Mouse (Mus musculus): ENCODE measurements around the gene Adarb1. TPM values are rescaled to one million over a fixed set of nuclear protein-coding genes. Genes with fewer than 3 reads are reported as not detected.

Gene Adarb1
- polyA plus RNA-seq, 1 experiment from 2014 or later, result 6.3 TPM

GRCm38 (mm10) chr10:77385731-77386130 is 32.3 kb downstream of the Adarb1 start:
- no peak overlapping the region for H3K9ac ChIP-seq (ENCODE audit: low read depth, low read length)
- no peak overlapping the region for H3K4me3 ChIP-seq (ENCODE audit: low read depth, low read length)
- WGBS, result 81% methylated on average over 4 of the region's 4 CpGs

GRCm38 (mm10) chr10:77383045-77383444 is 35.0 kb downstream of the Adarb1 start:
- WGBS, result 90% methylated on average over 8 of the region's 8 CpGs
- Histone ChIP-seq H3K27me3 (ENCODE audit: control insufficient read depth, insufficient read depth, low read length) (no peaks in the 10 kb centered on the region), H3K9me3 (ENCODE audit: control insufficient read depth, low read length) (no peaks in the 10 kb centered on the region), H3K36me3 (ENCODE audit: control insufficient read depth, insufficient read depth, low read length) (no peaks in the 10 kb centered on the region), H3K9ac (ENCODE audit: low read depth, low read length) (no peak overlapping the region), H3K4me2 (replicated peaks; ENCODE audit: low read depth, low read length) (no peak overlapping the region), H3K27ac (ENCODE audit: low read depth, low read length) (no peak overlapping the region), H3K4me1 (replicated peaks; ENCODE audit: control insufficient read depth, insufficient read depth, low read length) (no peaks in the 10 kb centered on the region), H3K4me3 (ENCODE audit: low read depth, low read length) (no peak overlapping the region)
- ATAC-seq (ENCODE audit: low FRiP score), result no peak
- DNase-seq (ENCODE audit: low spot score), result no peak

More at GRCm38 (mm10) chr10:77385731-77386130, 32.3 kb downstream of the Adarb1 start:
- no peak for ATAC-seq (ENCODE audit: low FRiP score)
- H3K9me3 ChIP-seq (ENCODE audit: control insufficient read depth, low read length), result no peaks in the 10 kb centered on the region
- no peaks in the 10 kb centered on the region for H3K36me3 ChIP-seq (ENCODE audit: control insufficient read depth, insufficient read depth, low read length)
- no peaks in the 10 kb centered on the region for H3K4me1 ChIP-seq (replicated peaks; ENCODE audit: control insufficient read depth, insufficient read depth, low read length)
- H3K27me3 ChIP-seq (ENCODE audit: control insufficient read depth, insufficient read depth, low read length), result no peaks in the 10 kb centered on the region
- H3K27ac ChIP-seq (ENCODE audit: low read depth, low read length), result no peak overlapping the region
- no peak for DNase-seq (ENCODE audit: low spot score)
- no peak overlapping the region for H3K4me2 ChIP-seq (replicated peaks; ENCODE audit: low read depth, low read length)

- DNase-seq (ENCODE audit: low spot score) (no peak), ATAC-seq (ENCODE audit: low FRiP score) (no peak)
- H3K9me3 ChIP-seq (ENCODE audit: control insufficient read depth, low read length), result no peaks in the 10 kb centered on the region
- H3K36me3 ChIP-seq (ENCODE audit: control insufficient read depth, insufficient read depth, low read length), result no peaks in the 10 kb centered on the region
- H3K4me2 ChIP-seq (replicated peaks; ENCODE audit: low read depth, low read length), result no peak overlapping the region
- 56% methylated on average over 2 of the region's 2 CpGs for WGBS
- no peaks in the 10 kb centered on the region for H3K27me3 ChIP-seq (ENCODE audit: control insufficient read depth, insufficient read depth, low read length)
- no peak overlapping the region for H3K27ac ChIP-seq (ENCODE audit: low read depth, low read length)
- H3K4me3 ChIP-seq (ENCODE audit: low read depth, low read length), result no peak overlapping the region
- no peak overlapping the region for H3K9ac ChIP-seq (ENCODE audit: low read depth, low read length)
- no peaks in the 10 kb centered on the region for H3K4me1 ChIP-seq (replicated peaks; ENCODE audit: control insufficient read depth, insufficient read depth, low read length)
These were observed 36.9 kb downstream of the Adarb1 start for GRCm38 (mm10) chr10:77381191-77381590.

GRCm38 (mm10) chr10:77380716-77381115 is 37.4 kb downstream of the Adarb1 start:
- no peaks in the 10 kb centered on the region for H3K9me3 ChIP-seq (ENCODE audit: control insufficient read depth, low read length)
- no peak overlapping the region for H3K4me3 ChIP-seq (ENCODE audit: low read depth, low read length)
- WGBS, result 76% methylated on average over 6 of the region's 6 CpGs
- H3K4me2 ChIP-seq (replicated peaks; ENCODE audit: low read depth, low read length), result no peak overlapping the region
- no peak overlapping the region for H3K9ac ChIP-seq (ENCODE audit: low read depth, low read length)
- DNase-seq (ENCODE audit: low spot score) (no peak), ATAC-seq (ENCODE audit: low FRiP score) (no peak)
- H3K27ac ChIP-seq (ENCODE audit: low read depth, low read length), result no peak overlapping the region
- no peaks in the 10 kb centered on the region for H3K4me1 ChIP-seq (replicated peaks; ENCODE audit: control insufficient read depth, insufficient read depth, low read length)
- no peaks in the 10 kb centered on the region for H3K36me3 ChIP-seq (ENCODE audit: control insufficient read depth, insufficient read depth, low read length)
- H3K27me3 ChIP-seq (ENCODE audit: control insufficient read depth, insufficient read depth, low read length), result no peaks in the 10 kb centered on the region

- ATAC-seq (ENCODE audit: low FRiP score), result no peak
- H3K27me3 ChIP-seq (ENCODE audit: control insufficient read depth, insufficient read depth, low read length), result no peaks in the 10 kb centered on the region
- H3K27ac ChIP-seq (ENCODE audit: low read depth, low read length), result no peak overlapping the region
- H3K4me3 ChIP-seq (ENCODE audit: low read depth, low read length), result no peak overlapping the region
- no peaks in the 10 kb centered on the region for H3K9me3 ChIP-seq (ENCODE audit: control insufficient read depth, low read length)
- WGBS, result over 99% methylated on average over 4 of the region's 4 CpGs
- H3K4me2 ChIP-seq (replicated peaks; ENCODE audit: low read depth, low read length), result no peak overlapping the region
- no peak overlapping the region for H3K9ac ChIP-seq (ENCODE audit: low read depth, low read length)
- DNase-seq (ENCODE audit: low spot score), result no peak
- no peaks in the 10 kb centered on the region for H3K4me1 ChIP-seq (replicated peaks; ENCODE audit: control insufficient read depth, insufficient read depth, low read length)
- no peaks in the 10 kb centered on the region for H3K36me3 ChIP-seq (ENCODE audit: control insufficient read depth, insufficient read depth, low read length)
These were observed 38.9 kb downstream of the Adarb1 start for GRCm38 (mm10) chr10:77379199-77379598.

GRCm38 (mm10) chr10:77376056-77376455 is 42.0 kb downstream of the Adarb1 start:
- DNase-seq (ENCODE audit: low spot score) (no peak), ATAC-seq (ENCODE audit: low FRiP score) (no peak)
- 86% methylated on average over 1 of the region's 1 CpGs for WGBS
- Histone ChIP-seq H3K4me3 (ENCODE audit: low read depth, low read length) (no peak overlapping the region), H3K4me1 (replicated peaks; ENCODE audit: control insufficient read depth, insufficient read depth, low read length) (no peaks in the 10 kb centered on the region), H3K9me3 (ENCODE audit: control insufficient read depth, low read length) (no peaks in the 10 kb centered on the region), H3K9ac (ENCODE audit: low read depth, low read length) (no peak overlapping the region), H3K4me2 (replicated peaks; ENCODE audit: low read depth, low read length) (no peak overlapping the region), H3K36me3 (ENCODE audit: control insufficient read depth, insufficient read depth, low read length) (no peaks in the 10 kb centered on the region), H3K27me3 (ENCODE audit: control insufficient read depth, insufficient read depth, low read length) (no peaks in the 10 kb centered on the region), H3K27ac (ENCODE audit: low read depth, low read length) (no peak overlapping the region)

- ATAC-seq (ENCODE audit: low FRiP score) (no peak), DNase-seq (ENCODE audit: low spot score) (no peak)
- 94% methylated on average over 1 of the region's 1 CpGs for WGBS
- H3K9ac ChIP-seq (ENCODE audit: low read depth, low read length), result no peak overlapping the region
- H3K4me1 ChIP-seq (replicated peaks; ENCODE audit: control insufficient read depth, insufficient read depth, low read length), result no peaks in the 10 kb centered on the region
- H3K4me2 ChIP-seq (replicated peaks; ENCODE audit: low read depth, low read length), result no peak overlapping the region
- no peaks in the 10 kb centered on the region for H3K9me3 ChIP-seq (ENCODE audit: control insufficient read depth, low read length)
- H3K4me3 ChIP-seq (ENCODE audit: low read depth, low read length), result no peak overlapping the region
- H3K27ac ChIP-seq (ENCODE audit: low read depth, low read length), result no peak overlapping the region
- H3K27me3 ChIP-seq (ENCODE audit: control insufficient read depth, insufficient read depth, low read length), result no peaks in the 10 kb centered on the region
- no peaks in the 10 kb centered on the region for H3K36me3 ChIP-seq (ENCODE audit: control insufficient read depth, insufficient read depth, low read length)
These were observed 43.1 kb downstream of the Adarb1 start for GRCm38 (mm10) chr10:77374948-77375347.

GRCm38 (mm10) chr10:77374407-77374806 is 43.7 kb downstream of the Adarb1 start:
- ATAC-seq (ENCODE audit: low FRiP score) (no peak), DNase-seq (ENCODE audit: low spot score) (no peak)
- Histone ChIP-seq H3K4me2 (replicated peaks; ENCODE audit: low read depth, low read length) (no peak overlapping the region), H3K4me3 (ENCODE audit: low read depth, low read length) (no peak overlapping the region), H3K4me1 (replicated peaks; ENCODE audit: control insufficient read depth, insufficient read depth, low read length) (no peaks in the 10 kb centered on the region), H3K9ac (ENCODE audit: low read depth, low read length) (no peak overlapping the region), H3K27me3 (ENCODE audit: control insufficient read depth, insufficient read depth, low read length) (no peaks in the 10 kb centered on the region), H3K27ac (ENCODE audit: low read depth, low read length) (no peak overlapping the region), H3K36me3 (ENCODE audit: control insufficient read depth, insufficient read depth, low read length) (no peaks in the 10 kb centered on the region), H3K9me3 (ENCODE audit: control insufficient read depth, low read length) (no peaks in the 10 kb centered on the region)
- 93% methylated on average over 5 of the region's 5 CpGs for WGBS

GRCm38 (mm10) chr10:77370129-77370528 is 47.9 kb downstream of the Adarb1 start:
- Histone ChIP-seq H3K9ac (ENCODE audit: low read depth, low read length) (no peak overlapping the region), H3K36me3 (ENCODE audit: control insufficient read depth, insufficient read depth, low read length) (no peaks in the 10 kb centered on the region), H3K27ac (ENCODE audit: low read depth, low read length) (no peak overlapping the region), H3K27me3 (ENCODE audit: control insufficient read depth, insufficient read depth, low read length) (no peaks in the 10 kb centered on the region), H3K4me3 (ENCODE audit: low read depth, low read length) (no peak overlapping the region), H3K9me3 (ENCODE audit: control insufficient read depth, low read length) (no peaks in the 10 kb centered on the region), H3K4me1 (replicated peaks; ENCODE audit: control insufficient read depth, insufficient read depth, low read length) (no peaks in the 10 kb centered on the region), H3K4me2 (replicated peaks; ENCODE audit: low read depth, low read length) (no peak overlapping the region)
- ATAC-seq (ENCODE audit: low FRiP score) (no peak), DNase-seq (ENCODE audit: low spot score) (no peak)
- 89% methylated on average over 5 of the region's 5 CpGs for WGBS

Data from hindbrain, embryonic 11.5 days (tissue).